Mouse (Mus musculus): ENCODE results near the gene Gm20441.
A peak's percentile ranks its signal among the peaks of the same experiment; 100 is the strongest.
"Not testable (repeated sequence)": the region's sequence is repeated elsewhere in the genome, so short reads cannot be mapped to it uniquely, and the experiment has no call there.

The Gm20441 gene

DNA sequence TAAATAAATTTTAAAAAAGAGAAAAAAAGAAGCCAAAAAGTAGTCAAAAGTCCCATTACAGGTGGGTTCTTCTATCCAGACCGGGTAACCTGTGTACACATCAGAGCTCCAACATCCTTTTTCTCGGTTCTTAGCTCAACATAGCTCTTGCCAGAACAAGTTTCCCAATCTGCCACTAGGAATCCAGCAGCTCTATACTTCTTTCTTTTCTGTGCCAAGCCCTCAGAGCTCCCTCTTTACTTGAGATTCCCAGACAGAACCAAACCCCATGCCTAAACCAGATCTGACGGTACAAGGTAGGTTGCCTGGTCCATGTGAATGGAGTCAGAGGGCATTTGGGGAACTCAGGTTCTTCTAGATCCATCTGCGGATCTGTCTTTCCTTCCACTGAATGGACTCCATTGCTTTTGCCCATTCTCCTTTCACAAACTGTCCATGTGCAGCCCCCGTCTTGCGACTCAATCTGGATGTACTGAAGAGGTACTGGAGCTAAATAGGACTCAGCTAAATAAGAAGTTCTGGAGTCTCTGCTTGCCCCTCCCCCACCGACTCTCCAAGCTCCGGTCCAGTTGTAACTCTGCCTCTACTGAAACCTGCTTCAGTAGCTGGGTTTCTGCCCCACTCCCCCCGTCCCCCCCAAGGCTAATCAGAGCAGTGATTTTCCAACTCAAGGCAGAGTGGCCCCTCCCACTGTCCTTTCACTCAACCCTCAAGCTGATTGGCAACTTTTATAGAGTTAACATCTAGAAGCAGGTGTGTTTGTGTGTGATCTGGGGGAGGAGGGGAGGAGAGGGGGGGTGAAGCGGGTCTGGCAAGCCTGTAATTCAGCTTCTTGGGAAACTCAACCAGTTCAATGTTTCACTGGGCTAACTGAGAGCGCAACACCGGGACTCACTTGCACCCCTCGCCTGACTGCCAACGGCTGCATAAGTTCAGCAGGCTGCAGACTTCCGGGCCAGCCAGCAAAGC, 1.3 kb downstream of the Gm20441 start:
- DNase-seq (ENCODE audit: low spot score) = peak; percentile 26

DNA sequence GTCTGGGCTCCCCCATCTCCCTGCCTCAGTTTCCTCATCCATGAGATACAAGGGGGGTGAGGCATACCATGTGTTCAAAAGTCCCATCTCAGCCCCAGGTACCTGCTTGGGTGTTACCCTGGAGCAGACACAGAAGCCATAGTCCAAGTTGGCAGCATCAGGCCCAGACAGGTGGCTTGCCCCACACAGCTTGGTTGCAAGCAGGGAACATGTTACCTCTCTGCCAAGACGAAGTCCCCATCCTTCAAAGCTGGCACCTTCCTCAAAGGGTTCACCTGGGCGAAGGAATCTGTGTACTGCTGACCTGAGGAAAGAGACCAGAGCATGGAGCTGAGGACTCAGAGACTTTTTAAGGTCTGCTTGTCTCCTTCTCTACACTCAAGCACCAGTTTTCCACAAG, 2.9 kb downstream of the Gm20441 start:
- DNase-seq (ENCODE audit: low spot score) = no peak

DNA sequence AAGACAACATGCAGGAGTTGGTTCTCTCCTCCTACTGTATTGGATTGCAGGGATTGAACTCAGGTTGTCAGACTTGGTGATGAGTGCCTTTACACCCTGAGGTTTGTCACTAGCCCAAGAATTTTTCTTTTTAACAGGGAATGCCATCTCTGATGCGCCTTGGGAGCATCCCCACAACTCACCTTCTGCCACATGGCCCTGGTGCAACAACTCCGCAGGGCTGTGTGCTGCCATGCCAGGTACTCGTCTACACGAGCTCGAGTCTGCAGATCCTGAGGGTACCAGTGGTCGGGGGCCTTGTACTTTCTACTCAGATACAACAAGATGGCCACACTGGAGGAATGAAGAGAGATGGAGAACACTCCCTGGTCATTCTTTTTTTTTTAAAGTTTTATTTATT, 4.2 kb downstream of the Gm20441 start:
- DNase-seq (ENCODE audit: low spot score) = no peak

DNA sequence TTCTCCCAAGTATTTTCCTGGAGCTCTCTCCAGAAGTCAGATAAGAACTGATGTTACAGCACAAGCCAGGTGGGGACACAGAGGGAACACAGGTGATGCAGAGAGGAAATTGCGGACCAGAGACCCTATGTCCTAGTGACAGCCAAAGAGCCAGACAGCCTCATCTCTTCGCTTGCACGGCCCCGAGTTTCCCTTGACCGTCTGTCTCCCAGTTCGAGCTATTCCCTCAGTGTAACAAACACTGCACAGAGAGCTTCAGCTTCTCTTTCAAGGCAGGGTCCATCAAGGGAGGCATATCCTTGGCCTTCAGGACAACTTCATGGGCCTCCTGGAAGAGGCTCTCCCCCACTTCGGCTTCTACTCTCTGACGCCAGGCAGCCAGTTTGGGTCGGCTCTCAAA, 6.2 kb downstream of the Gm20441 start:
- DNase-seq (ENCODE audit: low spot score) = no peak

DNA sequence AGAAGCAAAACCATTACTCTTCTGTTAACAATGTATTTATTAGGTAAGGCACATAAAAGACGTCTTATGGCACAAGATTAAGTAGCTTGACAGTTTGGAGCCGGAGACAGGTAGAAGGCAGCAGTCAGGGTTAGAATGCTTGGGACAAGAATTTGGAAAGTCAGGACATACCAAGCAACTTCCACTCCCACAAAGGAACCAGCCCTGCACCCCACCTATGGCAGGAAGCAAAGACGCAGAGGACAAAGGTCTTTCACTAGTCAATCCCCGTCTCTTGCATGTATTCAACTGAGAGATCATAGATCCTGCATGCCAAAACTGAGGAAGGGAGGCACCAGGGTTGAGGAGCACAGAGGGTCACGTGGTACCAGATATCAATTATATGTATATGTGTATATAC, 6.7 kb downstream of the Gm20441 start:
- no peak for DNase-seq (ENCODE audit: low spot score)

DNA sequence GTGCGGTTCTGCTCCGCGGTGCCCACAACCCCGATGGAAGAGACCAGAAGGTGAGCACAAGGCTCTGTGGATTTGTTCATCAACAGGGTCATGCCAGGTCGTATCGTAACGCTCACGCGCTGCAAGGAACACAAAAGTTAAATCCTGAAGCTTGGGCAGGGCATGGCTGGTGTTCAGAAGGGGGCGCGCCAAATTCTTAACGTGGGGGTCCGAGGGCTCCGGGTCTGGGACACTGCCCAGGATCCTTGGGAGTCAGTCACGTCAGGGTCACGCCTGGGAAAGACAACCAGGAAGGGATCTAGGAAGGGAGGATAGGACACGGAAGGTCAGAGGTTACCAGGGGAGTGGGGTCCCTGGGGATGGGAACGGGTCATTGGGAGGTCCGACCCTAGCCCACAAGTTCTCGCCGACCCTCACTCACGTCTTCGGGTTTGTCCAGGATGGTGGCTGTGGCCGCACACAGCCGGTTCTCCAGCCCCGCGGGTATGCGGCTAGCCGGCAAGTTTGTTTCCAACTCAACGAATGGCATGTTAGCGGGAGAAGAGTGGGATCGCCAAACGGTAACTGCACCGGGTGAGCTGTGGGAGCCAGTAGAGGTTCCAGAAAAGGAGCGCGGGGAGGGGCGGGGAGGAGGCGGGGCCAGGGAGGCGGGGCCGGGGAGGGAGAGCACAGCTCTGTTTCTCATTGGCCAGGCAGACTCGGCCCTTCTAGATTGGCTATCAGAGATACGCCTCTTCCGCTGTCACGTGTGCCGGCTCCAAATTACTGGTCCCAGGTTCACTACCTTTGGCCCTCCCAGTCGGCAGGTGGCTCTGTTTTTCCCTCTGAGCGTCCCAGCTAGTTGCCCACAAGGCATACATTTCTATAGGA, 7.7 kb downstream of the Gm20441 start, which contains the start of gene Ddt:
TSS of gene Ddt (minus strand) at position 620 of the 870 bp plus-strand sequence.
- DNase-seq (ENCODE audit: low spot score) = peak; percentile 73

DNA sequence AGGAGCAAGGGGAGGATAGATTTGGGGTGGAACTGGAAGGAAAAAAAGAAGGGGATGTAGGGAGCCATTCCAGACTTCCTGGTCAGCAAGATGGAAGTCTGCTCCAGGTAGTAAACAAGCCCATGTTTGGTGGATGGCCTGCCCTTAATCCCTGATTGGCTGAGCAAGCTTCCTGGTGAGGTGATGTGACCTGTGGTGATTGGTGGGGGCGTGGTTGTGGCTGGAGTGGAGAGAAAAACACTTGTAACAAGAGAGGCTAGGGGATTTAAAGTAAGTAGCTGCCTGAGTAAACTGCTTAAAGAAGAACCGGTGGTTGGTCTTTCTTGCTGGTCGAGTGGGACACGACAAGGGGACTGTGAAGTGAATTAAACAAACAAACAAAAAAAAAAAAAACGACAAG, 13.0 kb downstream of the Gm20441 start:
- not testable (repeated sequence) for DNase-seq (ENCODE audit: low spot score)

DNA sequence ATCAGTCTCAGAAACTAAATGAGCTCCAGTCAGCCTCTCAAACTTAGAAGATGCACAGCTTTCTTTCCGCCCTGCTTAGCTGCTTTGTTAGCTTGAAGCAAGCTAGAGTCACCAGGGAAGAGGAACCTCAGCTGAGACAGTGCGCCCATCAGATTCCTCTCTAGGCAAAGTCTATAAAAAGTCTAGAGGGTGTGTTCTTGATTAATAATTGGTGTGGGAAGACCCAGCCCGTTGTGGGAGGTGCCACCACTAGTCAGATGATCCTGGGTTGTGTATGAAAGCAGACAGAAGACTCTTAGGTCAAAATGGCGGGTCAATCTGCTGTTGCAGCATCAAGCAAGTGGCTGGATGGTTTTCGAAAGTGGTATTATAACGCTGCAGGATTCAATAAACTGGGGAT, 13.9 kb downstream of the Gm20441 start:
- DNase-seq (ENCODE audit: low spot score) = no peak

DNA sequence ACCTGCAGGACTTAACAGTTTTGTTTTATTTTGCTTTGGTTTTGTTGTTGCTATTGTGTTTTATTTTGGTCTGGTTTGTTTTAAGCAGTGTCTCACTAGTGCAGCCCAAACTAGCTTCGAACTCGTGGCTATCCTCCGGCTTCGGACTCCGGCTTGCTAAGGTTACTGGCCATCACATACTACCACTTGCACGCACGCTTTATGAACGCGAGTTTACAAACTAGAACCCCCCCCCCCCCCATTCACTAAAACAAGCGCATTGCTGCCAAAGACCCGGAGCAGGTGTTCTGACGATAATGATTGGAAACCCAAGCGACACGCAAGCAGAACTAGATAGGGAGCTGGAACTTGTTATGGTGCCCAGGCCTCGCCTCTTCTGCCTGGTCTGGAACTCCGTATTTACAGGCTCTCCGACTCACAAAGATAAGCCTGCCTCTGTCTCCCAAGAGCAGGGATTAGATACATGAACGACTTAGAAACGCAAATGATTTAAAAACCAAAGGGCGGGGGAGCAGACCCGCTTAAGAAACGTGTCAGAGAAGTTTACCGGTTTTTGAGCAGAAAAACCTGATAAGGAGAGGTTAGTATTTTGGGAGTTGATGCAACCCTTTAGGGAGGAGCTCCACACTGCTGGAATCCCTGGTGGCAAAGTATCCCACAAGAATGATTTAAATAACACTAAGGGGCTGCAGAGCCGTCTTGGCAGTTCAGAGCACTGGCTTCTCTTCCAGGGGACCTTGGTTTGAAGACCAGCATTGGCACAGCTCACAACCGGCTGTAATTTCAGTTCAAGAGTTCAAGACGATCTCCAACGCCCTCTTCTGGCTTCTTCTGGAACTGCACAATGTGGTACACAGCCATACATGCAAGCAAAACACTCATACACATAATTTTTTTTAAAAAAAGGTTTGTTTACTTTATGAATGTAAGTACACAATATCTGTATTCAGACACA, 16.0 kb downstream of the Gm20441 start:
- peak; percentile 44 for DNase-seq (ENCODE audit: low spot score)

DNA sequence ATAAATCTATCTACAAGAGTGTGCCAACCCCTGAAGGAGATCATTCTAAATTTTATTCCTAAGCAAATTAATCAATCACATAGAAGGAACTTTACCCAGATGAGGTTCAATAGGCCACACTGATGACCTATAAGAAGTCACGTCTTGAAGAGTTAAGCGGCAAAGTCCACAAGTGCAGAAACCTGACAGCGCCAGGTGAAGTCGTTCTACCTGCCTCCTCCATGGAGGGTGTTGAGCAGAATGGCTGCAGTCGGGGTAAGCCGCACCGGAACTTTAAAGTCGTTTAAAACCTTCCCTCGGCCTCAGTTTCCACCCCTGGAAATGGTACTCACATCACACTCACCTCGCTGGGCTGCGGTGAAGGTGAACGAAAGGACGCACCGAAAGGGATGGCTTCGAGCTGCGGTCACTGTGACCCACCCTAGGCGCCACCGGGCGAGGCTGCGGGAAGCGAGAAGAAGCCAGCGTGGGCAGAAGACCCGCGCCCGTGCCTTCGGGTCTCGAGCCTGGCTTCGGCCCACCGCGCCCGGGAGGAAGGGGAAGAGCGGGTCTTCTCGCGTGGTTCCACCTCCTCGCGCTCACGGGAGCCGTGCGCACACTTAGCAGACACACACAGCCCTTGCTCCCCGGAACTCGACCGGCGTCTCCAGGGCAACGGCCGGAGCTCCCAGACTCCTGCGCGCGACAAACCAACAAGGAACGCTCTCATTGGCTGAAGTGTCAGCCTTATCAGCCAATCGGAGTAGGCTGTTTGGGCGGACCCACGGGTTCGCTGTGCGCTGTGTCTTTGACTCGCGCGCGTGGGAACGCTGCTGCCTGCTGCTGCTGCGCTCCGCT, 16.9 kb downstream of the Gm20441 start, which contains the start of gene Cabin1:
TSS of gene Cabin1 (minus strand) at position 660 of the 837 bp plus-strand sequence.
- DNase-seq (ENCODE audit: low spot score) = peak; percentile 95

DNA sequence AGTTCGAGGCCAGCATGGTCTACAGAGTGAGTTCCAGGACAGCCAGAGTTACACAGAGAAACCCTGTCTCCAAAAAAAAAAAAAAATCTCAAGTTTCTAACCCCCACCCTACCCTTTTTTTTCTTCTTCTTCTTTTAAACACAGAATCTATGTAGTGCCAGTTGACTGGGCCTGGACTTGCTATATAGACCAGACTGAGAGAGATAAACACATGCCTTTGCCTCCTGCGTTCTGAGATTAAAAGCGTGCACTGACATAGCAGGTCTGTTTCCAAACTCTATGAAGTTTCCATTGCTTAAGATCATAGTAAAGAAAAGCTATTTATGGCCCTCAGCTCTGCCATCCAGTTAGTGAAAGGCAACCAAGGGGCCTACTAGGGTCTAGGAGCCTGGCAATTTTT, 18.3 kb downstream of the Gm20441 start:
- DNase-seq (ENCODE audit: low spot score) = no peak

DNA sequence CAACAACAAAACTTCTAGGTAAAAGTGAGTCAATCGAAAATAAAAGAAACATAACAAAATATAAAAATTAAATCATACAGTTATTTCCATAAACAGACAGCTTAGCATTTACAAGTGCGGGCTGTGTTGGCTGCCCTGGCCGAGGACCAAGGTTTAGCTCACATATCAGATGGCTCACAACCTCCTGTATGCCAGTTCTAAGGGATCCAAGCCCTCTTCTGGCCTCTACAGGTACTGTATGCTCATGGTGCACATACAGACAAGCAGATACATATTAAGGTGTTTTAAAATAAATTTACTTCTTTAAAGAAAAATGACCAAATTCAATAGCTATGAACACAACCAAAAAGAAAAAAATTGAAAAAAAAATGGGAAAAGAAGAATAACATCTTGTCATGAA, 20.4 kb downstream of the Gm20441 start:
- no peak for DNase-seq (ENCODE audit: low spot score)

DNA sequence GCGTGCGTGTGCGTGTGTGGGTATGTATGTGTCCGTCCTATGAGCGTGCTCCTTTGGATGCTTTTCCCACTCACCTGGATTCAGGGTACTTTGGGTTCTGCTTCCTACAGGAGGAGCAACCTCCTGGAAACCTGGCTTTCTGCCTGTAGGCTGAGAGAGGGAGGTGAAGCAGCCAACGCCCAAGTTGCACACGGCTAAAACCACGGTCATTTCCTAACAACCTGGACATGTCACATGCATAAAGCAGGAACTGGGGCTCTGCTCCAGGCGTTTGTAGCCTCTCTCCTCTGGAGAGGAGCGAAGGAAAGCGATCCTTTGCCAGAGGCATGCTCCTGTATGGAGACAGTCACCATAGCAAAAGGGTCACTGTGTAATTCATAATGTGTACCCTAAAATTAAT, 24.0 kb downstream of the Gm20441 start:
- DNase-seq (ENCODE audit: low spot score) = no peak

DNA sequence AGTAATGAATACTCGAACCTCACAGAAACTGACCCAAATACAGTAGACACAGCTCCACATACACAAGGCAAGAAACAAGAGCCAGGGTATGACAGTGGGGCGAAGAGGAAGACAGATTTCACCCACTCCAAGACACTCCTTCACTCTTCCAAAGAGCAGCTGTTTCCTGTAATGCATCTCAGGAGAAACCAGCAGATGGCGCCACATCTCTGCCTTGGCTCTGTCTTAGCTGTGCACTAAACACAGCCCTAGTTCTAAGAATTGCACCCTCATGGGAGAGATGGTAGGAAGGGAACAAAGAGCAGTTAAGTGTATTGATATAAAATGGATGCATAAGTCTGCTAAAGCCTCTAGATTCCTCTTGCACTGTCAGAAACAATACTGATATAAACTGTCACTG, 36.7 kb downstream of the Gm20441 start:
- DNase-seq (ENCODE audit: low spot score) = peak; percentile 76

DNA sequence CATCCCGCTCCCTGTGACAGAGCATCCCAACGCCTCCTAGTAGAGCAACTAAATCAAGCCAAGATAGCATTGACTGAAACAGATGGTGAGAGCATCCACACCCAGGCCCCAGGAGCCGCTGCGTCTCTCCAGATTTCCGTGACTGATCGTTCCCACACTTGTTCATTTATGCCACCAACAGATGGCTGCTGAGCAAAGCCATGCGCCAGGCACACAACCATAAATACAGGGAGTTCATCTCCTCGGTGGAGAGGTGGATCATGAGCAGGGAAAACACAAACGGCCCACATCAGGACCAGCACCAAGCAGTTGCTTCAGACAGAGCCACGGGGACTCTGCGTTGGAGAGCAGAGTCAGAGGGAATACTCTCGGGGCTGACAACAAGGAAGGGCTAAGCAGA, 37.4 kb downstream of the Gm20441 start:
- DNase-seq (ENCODE audit: low spot score) = no peak

DNA sequence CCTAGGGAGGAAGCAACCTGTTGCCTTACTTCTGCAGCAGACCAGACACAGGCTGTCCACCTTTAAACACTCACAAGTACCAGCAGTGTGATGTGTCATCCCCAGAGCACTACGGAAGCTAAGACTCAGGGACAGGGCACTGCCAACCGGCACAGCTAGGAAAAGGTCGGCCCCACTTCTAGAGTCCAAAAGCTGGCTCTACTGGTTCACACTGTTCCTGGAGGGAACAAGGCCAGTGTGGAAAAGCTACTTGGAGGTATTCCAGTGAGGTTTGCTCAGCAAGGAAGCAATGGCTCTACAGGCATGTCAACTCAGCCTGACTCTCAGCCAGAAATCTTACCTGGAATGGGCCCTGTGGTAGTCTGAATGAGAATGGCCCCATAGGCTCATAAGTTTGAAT, 39.9 kb downstream of the Gm20441 start:
- DNase-seq (ENCODE audit: low spot score) = no peak

DNA sequence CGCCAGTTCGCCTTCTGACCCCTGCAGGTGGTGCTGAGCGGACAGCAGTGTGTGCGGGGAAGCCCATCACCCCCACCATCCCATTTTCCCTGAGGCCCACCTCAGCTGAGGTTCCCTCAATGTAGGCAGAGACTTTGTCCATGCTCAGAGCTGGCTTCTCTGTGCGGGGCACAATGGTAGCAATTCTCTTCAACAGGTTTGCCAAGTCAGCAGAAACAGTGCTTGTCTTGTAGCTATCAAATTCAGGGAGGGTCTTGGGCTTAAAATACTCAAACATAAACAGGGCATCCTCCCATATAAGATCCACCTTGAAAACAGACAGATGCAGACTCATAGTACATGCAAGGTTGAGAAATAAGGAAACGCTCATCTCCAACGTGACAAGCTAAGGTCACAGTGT, 55.3 kb downstream of the Gm20441 start:
- no peak for DNase-seq (ENCODE audit: low spot score)

Data from urinary bladder, postnatal 25 days (tissue).